8 mouse cellular contexts compared by ENCODE assay signal in the genomic region with DNA sequence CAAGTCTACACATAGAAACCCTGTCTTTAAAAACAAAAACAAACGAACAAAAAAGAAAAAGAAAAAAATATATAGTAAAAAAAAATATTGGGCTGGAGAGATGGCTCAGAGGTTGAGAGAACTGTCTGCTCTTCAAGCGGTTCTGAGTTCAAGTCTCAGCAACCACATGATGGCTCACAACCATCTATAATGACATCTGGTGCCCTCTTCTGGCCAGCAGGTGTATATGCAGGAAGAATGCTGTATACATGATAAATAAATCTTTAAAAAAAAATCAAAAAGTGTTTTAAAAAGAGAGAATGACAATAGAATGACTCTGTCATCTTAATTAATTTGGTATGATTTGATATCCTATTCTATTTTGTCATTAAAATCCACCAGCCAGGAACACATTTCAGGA. TPM values are rescaled to one million over a fixed set of nuclear protein-coding genes. Genes with fewer than 3 reads are reported as not detected.
DNase-seq lines count a peak whose midpoint lies in the region; ATAC-seq and TF ChIP-seq lines count a peak whose summit lies in the region.

No protein-coding gene starts in this region.

- no peaks in the 10 kb centered on the region for H3K27me3 ChIP-seq in hindbrain, embryonic 14.5 days (ENCODE audit: control insufficient read depth, insufficient read depth, low read length)
- no peaks in the 10 kb centered on the region for H3K27me3 ChIP-seq in hindbrain, embryonic 12.5 days
- no peaks in the 10 kb centered on the region for H3K27me3 ChIP-seq in thymus, adult 2 months (ENCODE audit: control insufficient read depth, insufficient read depth, low read length)

- TF ChIP-seq POLR2A in thymus, adult 2 months (IDR thresholded peaks at IDR 0.05; ENCODE audit: control insufficient read depth, extremely low read depth, insufficient read depth, low read length, poor library complexity), result no peak

- no peaks in the 10 kb centered on the region for H3K9me3 ChIP-seq in hindbrain, embryonic 14.5 days (ENCODE audit: control insufficient read depth, low read length)
- H3K9me3 ChIP-seq in hindbrain, embryonic 12.5 days (replicated peaks), result no peaks in the 10 kb centered on the region

- no peak for TF ChIP-seq CTCF in thymus, adult 2 months (IDR thresholded peaks at IDR 0.05; ENCODE audit: borderline replicate concordance, control insufficient read depth, extremely low read depth, insufficient read depth, low read length, poor library complexity)

- no peak for ATAC-seq in hindbrain, embryonic 14.5 days (ENCODE audit: low FRiP score)
- ATAC-seq in hindbrain, embryonic 12.5 days (ENCODE audit: low FRiP score), result no peak

- DNase-seq in hindbrain, embryonic 14.5 days (ENCODE audit: low spot score), result no peak
- DNase-seq in thymus, adult 2 months, result peak; percentile 24
- no peak for DNase-seq in thymus, postnatal 36 days
- peak; percentile 40 for DNase-seq in ZHBTc4 (ENCODE audit: low read depth, low spot score)
- peak; percentile 16 for DNase-seq in thymus, postnatal 25 days
- DNase-seq in spleen, postnatal 36 days (ENCODE audit: low spot score in 2 of 2), result no peak
- DNase-seq in adrenal gland, postnatal 10 days, result no peak

- H3K4me2 ChIP-seq in hindbrain, embryonic 14.5 days (replicated peaks), result peak overlapping the region; percentile 55; the same call in 1 of the 2 replicates
- no peak overlapping the region for H3K4me2 ChIP-seq in hindbrain, embryonic 12.5 days (replicated peaks)

- 73% methylated on average over 2 of the region's 2 CpGs for WGBS in hindbrain, embryonic 14.5 days
- WGBS in hindbrain, embryonic 12.5 days, result 70% methylated on average over 2 of the region's 2 CpGs
- 91% methylated on average over 2 of the region's 2 CpGs for WGBS in thymus, adult 2 months

- no peak overlapping the region for H3K27ac ChIP-seq in hindbrain, embryonic 14.5 days
- no peak overlapping the region for H3K27ac ChIP-seq in hindbrain, embryonic 12.5 days
- H3K27ac ChIP-seq in thymus, adult 2 months (ENCODE audit: control insufficient read depth, insufficient read depth, low read length), result no peak overlapping the region

- no peak overlapping the region for H3K4me3 ChIP-seq in hindbrain, embryonic 14.5 days (replicated peaks; ENCODE audit: low read length)
- no peak overlapping the region for H3K4me3 ChIP-seq in hindbrain, embryonic 12.5 days
- no peak overlapping the region for H3K4me3 ChIP-seq in thymus, adult 2 months (ENCODE audit: control insufficient read depth, insufficient read depth, low read length)

- H3K4me1 ChIP-seq in hindbrain, embryonic 14.5 days (replicated peaks; ENCODE audit: control insufficient read depth, insufficient read depth, low read length), result peaks cover 13% of the 10 kb centered on the region
- H3K4me1 ChIP-seq in hindbrain, embryonic 12.5 days, result peaks cover 16% of the 10 kb centered on the region
- H3K4me1 ChIP-seq in thymus, adult 2 months (replicated peaks; ENCODE audit: control insufficient read depth, insufficient read depth, low read length), result peaks cover 9% of the 10 kb centered on the region

- H3K9ac ChIP-seq in hindbrain, embryonic 14.5 days, result no peak overlapping the region
- H3K9ac ChIP-seq in hindbrain, embryonic 12.5 days, result no peak overlapping the region

- no peaks in the 10 kb centered on the region for H3K36me3 ChIP-seq in hindbrain, embryonic 14.5 days (replicated peaks; ENCODE audit: control insufficient read depth, insufficient read depth)
- H3K36me3 ChIP-seq in hindbrain, embryonic 12.5 days, result no peaks in the 10 kb centered on the region
- H3K36me3 ChIP-seq in thymus, adult 2 months (ENCODE audit: control insufficient read depth, insufficient read depth, low read length), result no peaks in the 10 kb centered on the region

RNA-seq across cellular contexts. Expression of a gene that starts 1.2 kb away (rescaled TPM):
- 26.2 and 28.5 TPM in 2 replicates for polyA plus RNA-seq in hindbrain, embryonic 14.5 days (2014; fragmentation: Nextera tagmentation; extraction: Ambion mirVana)
- polyA plus RNA-seq in hindbrain, embryonic 12.5 days (2016; fragmentation: Nextera tagmentation; extraction: Ambion mirVana), result 28.4 and 31.5 TPM in 2 replicates
- polyA plus RNA-seq in thymus, adult 2 months (2012; rRNA removed), result 7.6 and 8.8 TPM in 2 replicates
- 10 to 100 TPM; 13.4 to 16.0 TPM for total RNA-seq in adrenal gland, postnatal 10 days (2021)

RNA-seq across cellular contexts. Expression of a gene that starts 1.3 kb away (rescaled TPM):
- 7.1 and 8.4 TPM in 2 replicates for polyA plus RNA-seq in hindbrain, embryonic 14.5 days (2014; fragmentation: Nextera tagmentation; extraction: Ambion mirVana)
- polyA plus RNA-seq in hindbrain, embryonic 12.5 days (2016; fragmentation: Nextera tagmentation; extraction: Ambion mirVana), result 19.8 and 22.4 TPM in 2 replicates
- polyA plus RNA-seq in thymus, adult 2 months (2012; rRNA removed), result 9.0 and 10.5 TPM in 2 replicates
- total RNA-seq in adrenal gland, postnatal 10 days (2021), result 1 to 10 TPM; 3.6 to 5.2 TPM

RNA-seq across cellular contexts. Expression of a gene that starts 16.2 kb away (rescaled TPM):
- 2.1 and 3.1 TPM in 2 replicates for polyA plus RNA-seq in hindbrain, embryonic 14.5 days (2014; fragmentation: Nextera tagmentation; extraction: Ambion mirVana)
- polyA plus RNA-seq in hindbrain, embryonic 12.5 days (2016; fragmentation: Nextera tagmentation; extraction: Ambion mirVana), result 2.3 TPM in 2 replicates
- polyA plus RNA-seq in thymus, adult 2 months (2012; rRNA removed), result 0.33 and 0.46 TPM in 2 replicates
- under 1 TPM; 0.57 to 1.00 TPM for total RNA-seq in adrenal gland, postnatal 10 days (2021)

RNA-seq across cellular contexts. Expression of a gene that starts 45.9 kb away (rescaled TPM):
- polyA plus RNA-seq in hindbrain, embryonic 14.5 days (2014; fragmentation: Nextera tagmentation; extraction: Ambion mirVana), result 1,053 and 1,238 TPM in 2 replicates
- polyA plus RNA-seq in hindbrain, embryonic 12.5 days (2016; fragmentation: Nextera tagmentation; extraction: Ambion mirVana), result 1,424 and 1,629 TPM in 2 replicates
- 874 and 910 TPM in 2 replicates for polyA plus RNA-seq in thymus, adult 2 months (2012; rRNA removed)
- 1,000 to 10,000 TPM; 1,305 to 1,319 TPM for total RNA-seq in adrenal gland, postnatal 10 days (2021)

Comparison
In these comparisons a context has a peak if more than half of its experiments do, and no peak if none do; other contexts are left out.
1. DNase-seq: peak in thymus, adult 2 months (single experiment), ZHBTc4 (single experiment) and thymus, postnatal 25 days (single experiment); none in hindbrain, embryonic 14.5 days (single experiment), thymus, postnatal 36 days (0 of 2), spleen, postnatal 36 days (0 of 2) and adrenal gland, postnatal 10 days (single experiment).